Mouse (Mus musculus): ENCODE data around the gene Nrcam.

Nrcam gene

GRCm38 (mm10) chr12:44509406-44510104 lies 180.9 kb downstream of the Nrcam start:
- no peak for DNase-seq (ENCODE audit: low spot score in 2 of 2)

DNA sequence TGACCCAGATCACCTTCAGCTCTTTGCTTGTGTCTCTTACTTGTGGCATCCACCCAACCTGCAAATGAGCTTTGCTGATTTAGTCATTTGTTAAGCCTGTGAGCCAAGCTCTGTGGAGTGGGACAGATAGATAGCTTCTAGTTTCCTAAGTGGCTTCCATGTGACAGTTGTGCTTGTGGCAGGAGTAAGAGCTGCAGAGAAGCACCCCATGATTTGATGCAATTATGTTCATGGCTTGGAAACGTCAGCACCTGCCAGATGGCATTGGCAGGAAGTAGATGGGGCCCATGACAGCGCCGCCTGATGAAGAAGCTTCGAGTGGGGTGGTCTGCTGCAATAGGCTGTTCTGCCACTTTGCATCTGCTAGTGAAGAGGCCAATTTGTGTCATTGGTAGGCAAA lies 186.4 kb downstream of the Nrcam start:
- DNase-seq (ENCODE audit: low spot score in 2 of 2) = no peak

GRCm38 (mm10) chr12:44519440-44520141 lies 190.9 kb downstream of the Nrcam start:
- DNase-seq (ENCODE audit: low spot score in 2 of 2) = no peak

DNA sequence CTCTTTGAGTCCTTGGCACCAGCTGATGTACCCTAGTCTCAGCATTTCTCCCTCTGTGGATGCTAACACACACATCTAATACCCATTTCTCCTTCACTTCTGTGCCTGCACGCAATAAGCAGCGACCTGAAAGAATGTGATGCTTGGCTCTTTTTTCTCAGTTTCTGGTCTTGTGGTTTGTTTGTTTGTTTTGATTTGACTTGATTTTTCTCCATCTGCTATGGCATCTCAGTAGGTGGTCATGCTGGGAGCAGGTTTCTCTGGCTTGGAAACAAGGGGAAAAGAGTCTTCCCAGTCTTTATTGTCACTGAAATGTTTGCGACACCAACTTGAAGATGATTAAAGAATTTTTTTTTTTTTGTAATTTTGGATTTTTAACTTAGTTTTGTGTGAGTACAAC lies 192.8 kb downstream of the Nrcam start:
- no peak for DNase-seq (ENCODE audit: low spot score in 2 of 2)

DNA sequence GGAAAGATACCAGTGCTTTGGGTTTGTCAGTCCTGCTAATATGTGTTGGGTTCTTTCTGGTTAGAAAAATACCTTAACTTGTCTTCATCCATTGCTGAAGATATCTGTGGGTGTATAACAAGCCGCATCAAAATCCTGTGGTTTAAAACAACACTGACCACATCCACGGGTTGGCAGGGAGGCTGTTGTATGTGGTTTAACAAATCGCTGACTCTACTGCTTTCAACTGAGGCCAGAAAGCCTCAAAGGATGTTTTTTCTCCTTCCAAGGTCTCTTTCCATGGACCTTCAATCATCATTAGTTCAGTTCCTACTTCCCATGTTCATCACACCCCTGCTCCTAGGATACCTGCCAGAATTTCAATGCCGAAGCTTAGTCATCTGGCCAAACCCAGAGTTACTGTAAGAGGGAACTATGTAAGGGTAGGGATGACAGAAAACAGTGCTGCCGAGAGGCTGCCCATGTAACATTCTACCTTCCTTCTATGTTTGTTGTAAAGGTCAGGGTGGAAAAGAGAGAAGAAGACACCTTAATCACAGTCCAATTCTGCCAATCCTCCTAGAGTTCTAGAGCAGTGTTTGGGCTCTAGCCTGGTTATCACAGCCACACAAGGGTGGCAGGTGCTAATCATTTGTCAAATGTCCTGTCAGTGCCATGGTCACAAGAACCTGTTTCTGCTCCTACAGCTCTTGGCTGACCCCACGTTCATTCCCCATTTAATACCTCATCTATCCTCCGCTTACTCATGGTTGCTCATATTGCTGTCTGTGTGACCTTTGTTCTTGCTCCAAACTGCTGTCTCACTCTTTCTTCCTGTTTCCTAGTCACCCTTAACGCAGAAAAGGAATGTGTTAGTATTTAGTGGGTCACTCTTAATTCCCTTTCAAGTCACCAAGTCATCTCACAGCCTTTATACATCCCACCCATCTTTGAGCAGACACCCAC lies 196.2 kb downstream of the Nrcam start:
- DNase-seq (ENCODE audit: low spot score in 2 of 2) = no peak

DNA sequence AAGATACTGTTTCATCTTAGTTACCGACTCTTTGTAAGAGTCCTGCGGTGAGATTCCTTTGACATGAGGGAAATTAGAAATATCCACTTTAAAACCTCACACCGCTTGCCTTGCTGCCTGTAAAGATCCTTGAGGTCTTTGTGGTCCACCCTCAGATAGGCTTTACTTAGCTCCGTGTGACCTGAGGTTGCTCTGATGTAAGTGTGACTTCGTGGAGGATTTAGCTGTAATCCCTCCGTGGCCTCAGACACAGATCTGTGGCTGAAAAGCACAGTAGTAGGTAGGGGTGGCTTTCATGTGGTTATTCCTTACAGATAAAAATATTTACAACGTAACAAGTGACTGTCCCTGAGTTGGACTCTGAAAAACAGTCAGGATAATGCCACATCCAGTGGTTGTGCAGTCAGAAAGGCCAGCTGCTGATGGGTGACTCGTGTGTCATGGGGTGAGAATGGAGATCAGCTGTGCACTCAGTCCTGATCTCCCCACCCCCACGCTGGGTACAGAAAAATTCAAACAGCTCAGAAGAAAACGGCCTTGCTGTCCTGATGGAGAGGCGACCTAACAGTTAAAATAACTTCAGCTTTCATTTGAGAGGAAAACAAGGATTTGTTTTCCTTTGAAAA lies 199.8 kb downstream of the Nrcam start:
- DNase-seq (ENCODE audit: low spot score in 2 of 2) = no peak

DNA sequence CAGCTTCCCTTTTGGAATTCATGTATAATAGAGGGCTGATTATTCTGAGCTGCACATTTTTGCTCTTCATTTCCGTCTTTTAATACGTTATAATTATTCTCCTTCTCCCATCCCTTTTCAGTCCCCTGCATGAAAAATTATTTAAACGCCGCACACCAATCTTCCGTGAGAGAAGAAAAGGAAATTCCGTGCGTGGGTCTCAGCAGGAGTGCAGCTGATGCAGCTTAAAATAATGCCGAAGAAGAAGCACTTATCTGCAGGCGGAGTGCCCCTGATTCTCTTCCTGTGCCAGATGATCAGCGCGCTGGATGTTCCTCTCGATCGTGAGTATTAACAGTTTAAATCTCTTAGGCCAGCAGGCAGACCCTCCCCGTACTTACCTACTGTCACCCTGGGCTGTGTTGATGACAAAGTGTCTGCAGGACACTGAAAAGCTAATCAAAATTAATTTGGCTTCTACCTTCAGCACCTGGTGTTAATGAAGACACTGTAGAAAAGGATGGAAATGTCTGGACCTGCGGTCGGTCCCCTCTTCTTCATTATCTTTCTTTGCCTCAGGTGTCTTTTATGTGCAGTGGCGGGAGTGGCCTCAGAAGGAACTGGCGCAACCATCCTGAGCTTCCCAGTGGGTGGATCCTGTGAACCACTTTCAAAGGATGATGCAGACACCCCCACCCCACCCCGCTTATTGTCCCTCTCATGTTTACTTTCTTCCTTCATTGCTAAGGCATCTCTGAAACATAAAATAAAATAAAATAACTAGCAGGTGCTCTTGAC lies 203.8 kb downstream of the Nrcam start:
- peak; percentile 38 to 39 for DNase-seq (ENCODE audit: low spot score in 2 of 2)

DNA sequence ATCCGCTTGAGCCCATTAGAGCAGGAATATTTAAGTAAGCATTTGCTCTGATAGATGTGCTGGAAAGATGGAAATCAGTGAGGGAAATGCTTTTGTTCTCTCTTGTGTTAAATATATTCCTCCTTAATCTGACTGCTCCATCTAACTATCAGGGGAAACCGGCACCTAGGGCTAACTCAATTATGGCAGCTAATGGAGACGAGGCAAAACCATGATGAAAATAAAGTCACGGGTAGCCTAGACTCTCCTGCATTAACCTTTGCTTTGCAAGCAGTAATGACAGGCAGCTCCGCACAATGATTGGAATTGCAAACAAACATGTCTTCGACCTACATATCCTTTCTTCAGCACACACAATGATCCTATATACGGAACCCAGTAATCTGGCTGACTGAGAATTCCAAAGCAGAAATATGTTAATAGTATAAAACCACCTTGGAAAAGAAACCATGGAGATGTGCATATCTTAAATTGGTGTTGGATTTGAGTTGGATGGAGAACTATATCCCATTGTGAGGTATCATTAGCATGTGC lies 205.5 kb downstream of the Nrcam start:
- DNase-seq (ENCODE audit: low spot score in 2 of 2) = no peak

DNA sequence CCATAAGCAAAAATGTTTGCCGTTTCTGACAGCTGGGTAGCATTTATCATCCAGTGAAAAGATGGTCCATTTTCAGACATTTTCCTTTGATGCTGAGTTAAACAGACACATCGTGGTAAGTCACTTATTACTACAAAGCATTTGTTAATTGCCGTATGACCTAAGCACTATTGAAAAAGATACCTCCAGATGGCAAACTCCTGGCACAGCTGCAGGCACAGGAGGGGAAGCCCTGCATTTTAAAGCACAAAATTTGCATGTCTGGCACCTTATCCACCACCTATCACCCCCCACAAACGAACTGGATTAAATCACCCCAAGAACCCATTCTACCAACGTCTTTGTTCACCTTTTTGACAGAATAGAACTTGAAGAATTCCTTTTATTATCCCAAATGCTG lies 206.9 kb downstream of the Nrcam start:
- DNase-seq (ENCODE audit: low spot score in 2 of 2) = no peak

GRCm38 (mm10) chr12:44547721-44548369 lies 219.2 kb downstream of the Nrcam start:
- peak; percentile 89 for DNase-seq (ENCODE audit: low spot score in 2 of 2)

DNA sequence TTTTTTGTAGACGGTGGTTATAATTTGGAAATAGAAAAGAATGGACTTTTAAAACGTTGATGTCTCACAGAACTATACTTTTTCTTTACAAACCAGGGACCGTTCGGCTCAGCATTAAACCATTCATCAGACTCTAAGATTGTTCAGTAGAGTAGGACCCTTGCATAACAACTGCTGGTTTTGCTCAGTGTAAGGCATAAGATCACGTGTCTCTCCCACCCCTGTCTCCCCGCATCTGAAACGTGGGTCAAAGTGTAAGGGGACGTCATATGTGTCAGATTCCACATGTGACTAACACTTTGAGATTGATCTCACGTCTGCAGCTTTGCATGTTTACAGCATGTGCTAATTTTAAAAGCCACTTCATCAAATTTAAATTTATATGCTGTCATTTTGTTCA lies 219.8 kb downstream of the Nrcam start:
- no peak for DNase-seq (ENCODE audit: low spot score in 2 of 2)

- no peak for DNase-seq (ENCODE audit: low spot score in 2 of 2)
These were observed 222.9 kb downstream of the Nrcam start for GRCm38 (mm10) chr12:44551614-44552013.

DNA sequence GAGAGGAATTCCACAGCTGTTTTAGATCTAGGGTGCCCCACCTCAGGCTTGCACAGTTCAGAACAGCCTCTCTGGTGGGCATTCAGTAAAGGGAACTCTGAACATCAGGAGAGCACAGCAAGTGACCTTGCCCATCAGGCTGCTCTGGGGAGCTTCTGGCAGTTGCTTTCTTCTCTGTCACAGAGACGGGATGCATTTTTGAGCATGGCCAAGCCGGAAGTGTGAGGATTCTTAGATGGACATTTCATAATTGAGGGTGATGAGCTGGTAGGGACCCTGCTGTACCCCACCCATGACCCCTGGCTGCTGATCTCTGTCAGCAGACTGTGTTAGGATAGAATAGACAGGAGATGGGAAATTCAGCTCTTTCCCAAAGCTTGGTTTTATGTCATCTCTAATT lies 225.4 kb downstream of the Nrcam start:
- no peak for DNase-seq (ENCODE audit: low spot score in 2 of 2)

DNA sequence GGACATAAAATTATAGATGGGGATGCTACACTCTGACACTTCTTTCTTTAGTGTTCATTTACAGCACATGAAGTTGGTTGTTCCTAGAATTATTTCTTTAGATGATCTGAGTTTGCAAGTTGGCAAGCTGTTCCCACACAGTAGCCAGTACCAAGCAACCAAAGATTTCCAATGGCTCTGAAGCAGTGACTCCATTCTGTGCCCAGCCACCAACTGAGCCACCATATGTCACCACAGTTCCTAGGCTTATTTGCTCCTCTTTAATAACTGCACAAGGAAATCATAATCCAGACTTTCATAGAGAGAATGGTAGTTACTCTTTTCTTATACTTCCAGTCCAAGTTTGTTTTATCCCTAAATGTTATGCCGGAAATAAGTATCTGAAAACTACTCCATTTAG lies 226.1 kb downstream of the Nrcam start:
- DNase-seq (ENCODE audit: low spot score in 2 of 2) = no peak

DNA sequence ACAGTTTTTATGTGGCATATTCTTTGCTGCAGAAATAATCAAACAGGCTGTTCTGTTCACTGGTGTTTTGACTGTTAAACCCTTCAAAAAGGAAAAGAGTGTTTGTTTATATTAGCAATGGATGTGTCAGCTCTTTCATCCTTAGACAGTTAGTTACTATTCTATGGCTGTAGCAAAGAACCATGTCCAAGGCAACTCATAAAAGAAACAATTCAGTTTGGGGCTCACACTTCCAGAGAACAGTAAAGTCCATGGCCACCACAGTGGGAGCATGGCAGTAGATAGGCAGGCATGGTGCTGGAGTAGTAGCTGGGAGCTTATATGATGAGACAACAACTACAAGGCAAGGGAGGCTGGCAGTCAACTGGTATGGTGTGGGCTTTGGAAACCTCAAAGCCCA lies 231.3 kb downstream of the Nrcam start:
- no peak for DNase-seq (ENCODE audit: low spot score in 2 of 2)

GRCm38 (mm10) chr12:44570070-44570469 lies 241.4 kb downstream of the Nrcam start:
- no peak for DNase-seq (ENCODE audit: low spot score in 2 of 2)

DNA sequence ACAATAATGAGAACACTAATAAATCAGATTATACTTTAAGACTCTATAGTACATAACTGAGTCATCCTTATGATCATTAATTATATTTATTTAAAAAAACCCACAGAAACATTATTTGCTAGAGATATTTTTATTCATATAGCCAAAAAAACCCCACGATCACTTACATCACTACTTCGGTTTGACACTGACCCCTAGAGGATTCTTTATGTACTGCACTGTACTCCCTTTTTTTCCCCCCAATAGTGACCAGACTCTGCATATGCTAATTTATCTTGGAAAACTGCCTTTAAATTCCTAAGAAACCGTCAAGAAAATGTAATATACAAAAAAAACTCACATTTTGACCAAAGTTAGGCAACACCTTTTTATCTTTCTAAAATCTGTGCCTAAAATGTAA lies 244.0 kb downstream of the Nrcam start:
- no peak for DNase-seq (ENCODE audit: low spot score in 2 of 2)

GRCm38 (mm10) chr12:44574167-44574566 lies 245.5 kb downstream of the Nrcam start:
- DNase-seq (ENCODE audit: low spot score in 2 of 2) = no peak

DNA sequence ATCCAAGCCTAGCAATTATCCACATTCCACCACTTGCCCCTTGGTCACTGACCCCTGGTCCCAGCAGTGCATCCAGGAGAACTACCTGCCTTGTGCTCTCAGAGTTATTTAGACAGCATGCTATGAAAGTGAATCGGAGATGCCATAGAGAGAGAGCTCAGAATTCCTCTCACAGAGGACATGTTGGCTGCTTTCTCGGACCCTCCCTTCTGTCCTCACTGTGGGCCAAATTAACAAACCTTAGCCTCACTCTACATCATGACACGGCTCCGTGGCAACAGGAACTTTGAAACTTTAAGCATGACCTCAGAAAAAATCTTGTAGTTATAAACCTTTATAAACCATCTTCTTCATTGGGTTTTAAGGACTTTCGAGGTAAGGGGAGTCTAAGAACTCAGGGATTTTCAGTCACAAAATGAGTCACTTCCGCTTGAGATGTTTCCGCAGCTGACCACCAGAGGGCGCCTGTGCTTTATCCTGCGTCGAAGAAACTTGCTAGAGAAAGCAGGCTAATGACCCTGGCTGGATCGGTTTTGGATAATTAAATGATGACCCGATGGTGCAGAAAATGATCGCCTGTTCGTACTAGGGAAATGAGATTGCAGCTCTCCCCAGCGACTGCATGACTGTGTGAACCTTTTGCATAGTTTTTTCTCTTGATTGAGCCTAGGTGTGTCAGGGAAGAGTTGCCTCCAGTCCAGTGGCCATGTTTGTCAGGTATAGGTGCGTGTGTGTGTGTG lies 272.9 kb downstream of the Nrcam start:
- DNase-seq (ENCODE audit: low spot score in 2 of 2) = peak; percentile 74 to 75

Data from right cerebral cortex, adult 2 months (tissue).